Mouse (Mus musculus): ENCODE measurements around the gene Rab21. TPM values are rescaled to one million over a fixed set of nuclear protein-coding genes. Genes with fewer than 3 reads are reported as not detected.

Gene Rab21
- polyA plus RNA-seq, 1 experiment from 2014 or later, result 15.0 TPM

GRCm38 (mm10) chr10:115349029-115349428 lies 33.6 kb upstream of the Rab21 start:
- Histone ChIP-seq H3K4me2 (replicated peaks) (no peak overlapping the region), H3K27ac (no peak overlapping the region), H3K36me3 (peaks cover 14% of the 10 kb centered on the region), H3K4me3 (no peak overlapping the region), H3K9ac (no peak overlapping the region), H3K9me3 (no peaks in the 10 kb centered on the region), H3K27me3 (replicated peaks) (no peaks in the 10 kb centered on the region), H3K4me1 (no peaks in the 10 kb centered on the region)
- 74% methylated on average over 10 of the region's 10 CpGs for WGBS
- ATAC-seq (ENCODE audit: low FRiP score, low read depth), result no peak

GRCm38 (mm10) chr10:115348131-115348530 lies 32.7 kb upstream of the Rab21 start:
- no peak for ATAC-seq (ENCODE audit: low FRiP score, low read depth)
- WGBS, result 82% methylated on average over 6 of the region's 6 CpGs

DNA sequence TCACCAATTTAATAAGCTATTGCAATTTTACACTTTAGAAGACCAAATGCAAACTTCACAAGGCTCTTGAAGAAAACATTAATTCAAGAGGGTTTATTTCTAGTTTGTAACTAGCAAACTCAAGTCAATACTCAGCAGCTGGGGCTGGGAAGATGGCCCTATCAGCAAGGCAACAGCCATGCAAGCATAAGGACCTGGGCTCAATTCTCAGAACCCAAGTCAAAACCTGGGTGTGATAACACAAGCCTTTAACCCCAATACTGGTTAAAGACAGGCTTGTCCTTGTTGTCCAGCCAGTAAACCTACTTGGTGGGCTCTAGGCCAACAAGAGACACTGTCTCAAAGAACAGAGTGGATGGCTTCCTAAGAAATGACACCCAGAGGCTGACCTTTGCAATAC lies 31.1 kb upstream of the Rab21 start:
- Histone ChIP-seq H3K4me3 (no peak overlapping the region), H3K27ac (no peak overlapping the region), H3K4me1 (no peaks in the 10 kb centered on the region), H3K9me3 (no peaks in the 10 kb centered on the region), H3K4me2 (replicated peaks) (no peak overlapping the region), H3K27me3 (replicated peaks) (no peaks in the 10 kb centered on the region), H3K36me3 (peaks cover 30% of the 10 kb centered on the region), H3K9ac (no peak overlapping the region)
- no peak for ATAC-seq (ENCODE audit: low FRiP score, low read depth)

More at GRCm38 (mm10) chr10:115348131-115348530, 32.7 kb upstream of the Rab21 start:
- Histone ChIP-seq H3K9ac (no peak overlapping the region), H3K36me3 (peaks cover 19% of the 10 kb centered on the region), H3K4me1 (no peaks in the 10 kb centered on the region), H3K9me3 (no peaks in the 10 kb centered on the region), H3K27ac (no peak overlapping the region), H3K4me3 (no peak overlapping the region), H3K27me3 (replicated peaks) (no peaks in the 10 kb centered on the region), H3K4me2 (replicated peaks) (no peak overlapping the region)

DNA sequence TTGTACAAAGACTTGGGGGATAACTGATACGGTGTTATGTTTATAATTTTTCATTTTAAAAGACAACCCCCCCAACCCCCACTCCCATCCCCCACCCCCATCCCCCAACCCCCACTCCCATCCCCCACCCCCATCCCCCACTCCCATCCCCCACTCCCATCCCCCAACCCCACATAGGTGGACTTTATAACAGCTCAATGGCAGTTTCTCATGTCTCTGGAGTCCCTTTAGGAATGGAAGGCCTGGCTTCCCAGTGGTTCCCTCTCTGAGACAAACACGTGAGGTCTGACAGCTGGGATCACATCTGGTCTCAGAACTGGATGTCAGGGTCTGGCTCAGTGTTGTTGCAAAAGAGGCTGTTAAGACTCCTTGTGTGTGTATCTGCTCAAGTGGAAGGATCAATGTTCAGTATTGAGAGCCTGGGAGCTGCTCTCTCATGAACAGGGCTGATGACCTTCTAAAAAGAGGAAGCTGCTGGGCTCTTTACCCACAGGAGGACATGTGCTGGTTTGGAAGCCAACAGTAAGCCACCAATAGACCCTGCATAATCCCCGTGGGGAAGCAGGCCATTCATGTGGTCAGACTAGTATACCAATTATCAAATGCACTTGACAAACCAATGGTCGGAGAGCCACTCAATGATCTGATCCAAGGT lies 27.5 kb upstream of the Rab21 start:
- H3K9ac ChIP-seq, result no peak overlapping the region
- no peak overlapping the region for H3K4me3 ChIP-seq
- peaks cover 45% of the 10 kb centered on the region for H3K36me3 ChIP-seq
- no peaks in the 10 kb centered on the region for H3K27me3 ChIP-seq (replicated peaks)
- no peak overlapping the region for H3K27ac ChIP-seq
- H3K4me1 ChIP-seq, result no peaks in the 10 kb centered on the region
- no peak overlapping the region for H3K4me2 ChIP-seq (replicated peaks)
- ATAC-seq (ENCODE audit: low FRiP score, low read depth), result no peak
- WGBS, result 92% methylated on average over 4 of the region's 4 CpGs
- no peaks in the 10 kb centered on the region for H3K9me3 ChIP-seq

- no peaks in the 10 kb centered on the region for H3K9me3 ChIP-seq
- 94% methylated on average over 7 of the region's 7 CpGs for WGBS
- no peaks in the 10 kb centered on the region for H3K4me1 ChIP-seq
- H3K4me3 ChIP-seq, result no peak overlapping the region
- no peak overlapping the region for H3K4me2 ChIP-seq (replicated peaks)
- H3K9ac ChIP-seq, result no peak overlapping the region
- H3K27ac ChIP-seq, result no peak overlapping the region
- no peak for ATAC-seq (ENCODE audit: low FRiP score, low read depth)
- H3K36me3 ChIP-seq, result peaks cover 31% of the 10 kb centered on the region
- H3K27me3 ChIP-seq (replicated peaks), result no peaks in the 10 kb centered on the region
Observed at GRCm38 (mm10) chr10:115339820-115340328, 24.5 kb upstream of the Rab21 start.

- H3K9me3 ChIP-seq, result no peaks in the 10 kb centered on the region
- no peak overlapping the region for H3K9ac ChIP-seq
- no peak overlapping the region for H3K4me2 ChIP-seq (replicated peaks)
- H3K4me1 ChIP-seq, result no peaks in the 10 kb centered on the region
- H3K36me3 ChIP-seq, result peaks cover 16% of the 10 kb centered on the region
- WGBS, result 91% methylated on average over 4 of the region's 4 CpGs
- H3K27ac ChIP-seq, result no peak overlapping the region
- no peak for ATAC-seq (ENCODE audit: low FRiP score, low read depth)
- H3K4me3 ChIP-seq, result no peak overlapping the region
- no peaks in the 10 kb centered on the region for H3K27me3 ChIP-seq (replicated peaks)
Observed at GRCm38 (mm10) chr10:115336901-115337300, 21.5 kb upstream of the Rab21 start.

DNA sequence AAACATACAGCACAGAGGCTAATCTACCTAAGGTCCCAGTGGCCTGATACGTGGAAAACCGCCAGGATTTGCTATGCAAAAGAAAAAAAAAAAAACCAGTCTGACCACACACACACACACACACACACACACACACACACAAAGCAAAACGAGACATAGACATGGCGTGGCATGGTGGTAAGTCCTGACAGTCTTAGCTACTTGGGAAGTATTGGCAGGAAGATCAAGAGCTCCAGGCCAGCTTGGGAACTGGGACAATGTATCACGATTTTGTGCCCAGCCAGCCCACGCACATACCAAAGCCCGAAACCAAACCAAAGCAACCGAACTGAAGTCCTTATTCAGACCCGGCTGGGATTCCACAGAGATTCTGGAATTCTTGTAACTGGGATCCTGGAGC lies 18.1 kb upstream of the Rab21 start:
- Histone ChIP-seq H3K4me3 (no peak overlapping the region), H3K4me1 (no peaks in the 10 kb centered on the region), H3K4me2 (replicated peaks) (no peak overlapping the region), H3K9me3 (no peaks in the 10 kb centered on the region), H3K27me3 (replicated peaks) (no peaks in the 10 kb centered on the region), H3K27ac (no peak overlapping the region), H3K36me3 (no peaks in the 10 kb centered on the region), H3K9ac (no peak overlapping the region)
- WGBS, result 83% methylated on average over 9 of the region's 9 CpGs
- no peak for ATAC-seq (ENCODE audit: low FRiP score, low read depth)

GRCm38 (mm10) chr10:115332997-115333396 lies 17.6 kb upstream of the Rab21 start:
- Histone ChIP-seq H3K36me3 (no peaks in the 10 kb centered on the region), H3K9me3 (no peaks in the 10 kb centered on the region), H3K4me3 (no peak overlapping the region), H3K27me3 (replicated peaks) (no peaks in the 10 kb centered on the region), H3K27ac (no peak overlapping the region), H3K4me1 (no peaks in the 10 kb centered on the region), H3K9ac (no peak overlapping the region), H3K4me2 (replicated peaks) (no peak overlapping the region)
- 94% methylated on average over 4 of the region's 4 CpGs for WGBS
- no peak for ATAC-seq (ENCODE audit: low FRiP score, low read depth)

GRCm38 (mm10) chr10:115332420-115332952 lies 17.1 kb upstream of the Rab21 start:
- 89% methylated on average over 8 of the region's 8 CpGs for WGBS
- no peaks in the 10 kb centered on the region for H3K4me1 ChIP-seq
- H3K27ac ChIP-seq, result no peak overlapping the region
- no peak overlapping the region for H3K4me3 ChIP-seq
- ATAC-seq (ENCODE audit: low FRiP score, low read depth), result no peak
- no peaks in the 10 kb centered on the region for H3K9me3 ChIP-seq
- H3K9ac ChIP-seq, result no peak overlapping the region
- H3K4me2 ChIP-seq (replicated peaks), result no peak overlapping the region
- H3K36me3 ChIP-seq, result no peaks in the 10 kb centered on the region
- H3K27me3 ChIP-seq (replicated peaks), result no peaks in the 10 kb centered on the region

DNA sequence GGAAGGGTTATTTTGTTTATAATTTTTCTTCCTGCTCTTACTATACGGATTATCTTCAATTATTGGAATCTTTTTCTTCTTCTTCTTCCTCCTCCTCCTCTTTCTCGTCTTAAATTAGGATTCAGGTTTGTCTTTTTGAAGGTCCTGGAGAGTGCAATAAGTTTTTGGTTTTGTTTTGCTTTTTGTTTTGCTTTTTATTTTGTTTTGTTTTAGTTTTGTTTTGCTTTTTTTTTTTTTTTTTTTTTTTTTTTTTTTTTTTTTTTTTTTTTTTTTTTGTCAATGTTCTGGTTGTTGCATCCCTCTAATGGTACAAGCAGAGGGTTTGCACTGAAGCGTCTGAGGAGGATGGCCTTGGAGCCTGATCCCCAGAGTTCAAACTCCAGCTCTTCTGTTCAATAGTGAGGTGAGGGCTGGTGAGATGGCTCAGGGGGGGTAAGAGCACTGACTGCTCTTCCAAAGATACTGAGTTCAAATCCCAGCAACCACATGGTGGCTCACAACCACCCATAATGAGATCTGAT lies 13.7 kb upstream of the Rab21 start:
- H3K4me2 ChIP-seq (replicated peaks), result no peak overlapping the region
- no peaks in the 10 kb centered on the region for H3K4me1 ChIP-seq
- no peak overlapping the region for H3K9ac ChIP-seq
- no peaks in the 10 kb centered on the region for H3K36me3 ChIP-seq
- H3K9me3 ChIP-seq, result no peaks in the 10 kb centered on the region
- H3K4me3 ChIP-seq, result no peak overlapping the region
- WGBS, result 85% methylated on average over 3 of the region's 3 CpGs
- H3K27me3 ChIP-seq (replicated peaks), result no peaks in the 10 kb centered on the region
- ATAC-seq (ENCODE audit: low FRiP score, low read depth), result no peak
- no peak overlapping the region for H3K27ac ChIP-seq

GRCm38 (mm10) chr10:115328514-115328913 lies 13.1 kb upstream of the Rab21 start:
- 84% methylated on average over 6 of the region's 6 CpGs for WGBS

DNA sequence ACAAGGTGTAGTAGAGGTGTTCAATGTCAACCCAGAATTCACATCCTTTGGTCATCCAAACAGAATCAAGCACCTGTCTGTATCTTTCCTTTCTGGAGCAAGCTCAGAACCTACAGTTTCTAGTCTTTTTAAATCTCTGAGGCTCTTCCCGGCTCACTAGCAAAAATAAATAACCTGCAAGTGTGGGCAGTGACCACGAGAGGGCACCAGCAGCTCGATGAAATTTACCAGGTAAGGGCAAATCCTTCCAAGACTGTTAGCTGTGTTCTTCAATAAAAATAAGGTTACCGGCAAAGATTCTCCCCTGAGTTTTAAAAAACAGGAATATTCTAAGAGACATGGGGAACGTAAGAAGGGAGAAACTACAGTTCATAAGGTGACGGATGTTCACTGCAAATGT lies 7.9 kb upstream of the Rab21 start:
- 13% methylated on average over 6 of the region's 6 CpGs for WGBS
- no peak overlapping the region for H3K4me3 ChIP-seq
- no peaks in the 10 kb centered on the region for H3K36me3 ChIP-seq
- no peaks in the 10 kb centered on the region for H3K4me1 ChIP-seq
- no peak overlapping the region for H3K4me2 ChIP-seq (replicated peaks)
- H3K9ac ChIP-seq, result no peak overlapping the region
- H3K27me3 ChIP-seq (replicated peaks), result no peaks in the 10 kb centered on the region
- H3K27ac ChIP-seq, result no peak overlapping the region
- no peak for ATAC-seq (ENCODE audit: low FRiP score, low read depth)
- no peaks in the 10 kb centered on the region for H3K9me3 ChIP-seq

More at GRCm38 (mm10) chr10:115328514-115328913, 13.1 kb upstream of the Rab21 start:
- Histone ChIP-seq H3K36me3 (no peaks in the 10 kb centered on the region), H3K4me3 (no peak overlapping the region), H3K4me2 (replicated peaks) (no peak overlapping the region), H3K9me3 (no peaks in the 10 kb centered on the region), H3K9ac (no peak overlapping the region), H3K4me1 (no peaks in the 10 kb centered on the region), H3K27ac (no peak overlapping the region), H3K27me3 (replicated peaks) (no peaks in the 10 kb centered on the region)
- no peak for ATAC-seq (ENCODE audit: low FRiP score, low read depth)

Measured in neural tube, embryonic 12.5 days (tissue).